Mouse (Mus musculus): Measurements from ENCODE around the gene Wiz. TPM values are rescaled to one million over a fixed set of nuclear protein-coding genes. Genes with fewer than 3 reads are reported as not detected.
A peak's percentile ranks its signal among the peaks of the same experiment; 100 is the strongest.

Wiz gene
- 33.7 and 36.7 TPM in 2 replicates for total RNA-seq (2014; fragmentation: Nextera tagmentation)
- total RNA-seq (2017) = 4.7 and 5.5 TPM in 2 replicates

DNA sequence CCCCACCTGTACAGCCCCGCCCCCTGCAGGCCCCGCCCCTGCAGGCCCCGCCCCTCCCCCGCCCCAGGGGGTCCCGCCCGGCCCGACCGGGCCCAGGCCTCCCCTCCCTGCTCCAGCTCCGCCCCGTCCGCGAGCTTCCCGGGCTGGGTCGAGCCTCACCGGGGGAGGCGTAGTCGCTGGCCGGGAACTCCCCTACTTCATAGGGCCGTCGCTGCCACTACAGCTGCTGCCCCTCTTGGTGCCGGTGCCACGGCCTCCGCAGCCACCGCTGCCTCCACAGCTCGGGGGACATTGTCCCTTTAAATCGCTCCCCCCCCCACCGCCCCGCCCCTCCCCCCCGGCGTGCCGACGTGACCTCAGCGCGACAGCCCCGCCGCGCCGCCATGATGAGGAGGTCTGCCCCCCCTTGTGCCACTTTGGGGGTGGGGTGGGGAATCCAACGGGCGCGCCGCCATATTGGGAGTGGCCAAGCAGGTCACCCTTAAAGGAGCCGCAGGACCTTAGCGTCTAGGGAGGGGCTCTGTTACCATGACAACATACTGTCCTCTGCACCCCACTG, at the start of gene Wiz:
Wiz (minus strand) TSS at position 339 of the 559 bp plus-strand sequence.
- peak; percentile 79 for ATAC-seq (replicated peaks; ENCODE audit: poor library complexity, severe bottlenecking)

DNA sequence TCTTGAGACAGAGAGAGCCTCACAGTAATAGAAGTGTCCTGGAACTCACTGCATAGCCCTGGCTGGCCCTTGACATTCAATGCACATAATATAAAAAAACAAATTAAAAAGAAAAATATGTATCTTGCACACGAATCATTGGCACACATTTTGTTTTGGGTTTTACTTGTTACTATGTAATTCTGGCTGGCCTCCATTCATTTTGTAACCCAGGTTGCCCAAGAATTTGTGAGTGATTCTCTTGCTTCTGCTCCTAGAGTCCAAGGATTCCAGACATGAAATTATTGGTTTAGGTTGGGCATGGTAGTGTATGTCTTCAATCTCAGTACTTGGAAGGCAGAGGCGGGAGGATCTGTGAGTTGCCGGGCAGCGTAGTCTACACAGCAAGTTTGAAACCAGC, 47.9 kb upstream of the Wiz start:
- no peak for ATAC-seq (replicated peaks; ENCODE audit: poor library complexity, severe bottlenecking)

DNA sequence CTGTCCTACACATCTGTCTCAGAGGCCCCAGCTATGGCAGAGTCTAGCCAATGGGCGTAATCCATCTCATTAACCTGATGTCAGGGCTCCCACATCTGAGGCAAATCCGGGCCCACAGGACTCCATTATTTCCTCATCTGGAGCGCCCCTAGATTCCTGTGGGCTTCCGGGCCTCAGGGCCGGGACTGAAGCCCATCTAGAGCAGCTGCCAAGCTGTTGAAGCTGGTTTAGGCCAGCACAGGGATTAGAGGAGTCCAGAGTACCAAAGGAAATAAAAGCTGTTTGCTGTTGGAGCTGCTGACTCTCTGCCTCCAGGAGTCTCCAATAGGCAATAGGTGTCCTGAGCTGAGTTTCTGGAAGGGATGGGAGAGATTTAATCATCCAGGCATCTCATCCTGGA, 45.9 kb upstream of the Wiz start:
- ATAC-seq (replicated peaks; ENCODE audit: poor library complexity, severe bottlenecking) = no peak

DNA sequence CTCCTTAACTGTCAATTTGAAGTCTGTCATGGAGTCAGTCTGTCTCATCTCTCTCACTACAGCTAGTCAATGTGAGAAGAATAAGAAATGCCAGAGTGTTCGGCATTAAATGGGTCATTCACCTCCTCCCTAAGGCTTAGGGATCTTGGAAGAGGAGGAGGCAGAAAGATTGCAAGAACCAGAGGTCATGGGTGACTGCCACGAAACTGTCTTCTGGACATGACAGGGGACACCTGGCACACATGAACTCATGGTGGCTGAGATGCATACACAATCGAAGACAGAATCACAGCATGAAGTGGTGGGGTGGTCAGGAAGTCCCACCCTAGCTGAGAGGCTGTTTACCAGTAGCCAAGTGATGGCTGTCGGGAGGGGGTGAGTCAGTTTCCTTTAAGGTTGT, 45.1 kb upstream of the Wiz start:
- ATAC-seq (replicated peaks; ENCODE audit: poor library complexity, severe bottlenecking) = no peak

DNA sequence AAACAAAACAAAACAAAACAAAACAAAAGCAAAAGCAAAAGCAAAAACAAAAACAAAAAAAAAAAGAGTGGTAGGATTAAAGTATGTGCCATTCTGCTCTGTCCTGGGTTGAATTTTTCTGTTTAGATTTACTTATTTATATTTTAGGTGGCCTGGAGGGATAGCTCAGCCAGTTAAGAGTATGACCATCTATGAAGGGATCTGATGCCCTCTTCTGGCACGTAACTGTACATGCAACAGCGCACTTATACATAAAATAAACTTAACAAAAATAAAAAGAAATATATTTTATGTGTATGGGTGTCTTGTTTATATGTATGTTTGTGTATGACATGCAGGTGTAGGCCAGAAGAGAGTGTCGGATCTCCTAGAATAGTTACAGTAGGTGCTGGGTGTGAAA, 42.7 kb upstream of the Wiz start:
- ATAC-seq (replicated peaks; ENCODE audit: poor library complexity, severe bottlenecking) = peak; percentile 68

DNA sequence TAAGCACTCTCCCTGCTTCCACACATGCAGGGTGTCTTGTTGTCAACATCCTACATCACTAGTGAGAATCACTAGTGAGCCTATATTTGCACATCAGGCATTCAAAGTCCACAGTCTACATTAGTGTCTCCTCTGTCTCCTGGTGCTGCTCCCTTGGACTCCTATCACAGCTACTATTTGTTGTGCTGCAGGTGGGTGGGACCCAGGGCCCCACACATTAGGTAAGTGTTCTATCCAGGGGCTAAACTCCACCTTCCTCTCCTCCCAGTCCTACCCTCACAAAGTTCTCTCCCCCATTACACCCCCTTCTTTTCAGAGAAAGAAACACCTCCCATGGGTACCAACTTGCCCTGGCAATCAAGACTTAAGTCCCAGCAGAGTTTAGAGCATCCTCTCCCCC, 37.4 kb upstream of the Wiz start:
- no peak for ATAC-seq (replicated peaks; ENCODE audit: poor library complexity, severe bottlenecking)

DNA sequence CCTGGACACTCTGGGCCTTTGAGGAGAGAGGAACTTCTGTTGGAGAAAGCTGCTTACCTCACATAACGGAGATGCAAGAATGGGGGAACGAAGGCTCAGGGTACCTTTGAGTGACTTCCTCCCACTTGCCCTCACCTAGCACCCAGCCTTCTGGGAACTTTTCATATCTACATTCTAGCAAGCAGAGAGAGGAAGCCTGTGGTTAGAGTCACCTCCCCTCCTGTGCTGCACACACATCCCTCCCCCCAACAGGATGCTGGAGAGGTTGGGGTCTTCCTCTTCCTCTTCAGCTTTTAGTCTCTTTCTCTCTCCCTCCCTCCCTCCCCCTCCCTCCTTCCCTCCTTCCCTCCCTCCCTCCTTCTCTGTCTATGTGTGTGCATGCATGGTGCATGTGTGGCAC, 34.8 kb upstream of the Wiz start, which contains the start of gene Pglyrp2:
Pglyrp2 (minus strand) TSS at position 134 of the 400 bp plus-strand sequence.
- ATAC-seq (replicated peaks; ENCODE audit: poor library complexity, severe bottlenecking) = peak; percentile 87

DNA sequence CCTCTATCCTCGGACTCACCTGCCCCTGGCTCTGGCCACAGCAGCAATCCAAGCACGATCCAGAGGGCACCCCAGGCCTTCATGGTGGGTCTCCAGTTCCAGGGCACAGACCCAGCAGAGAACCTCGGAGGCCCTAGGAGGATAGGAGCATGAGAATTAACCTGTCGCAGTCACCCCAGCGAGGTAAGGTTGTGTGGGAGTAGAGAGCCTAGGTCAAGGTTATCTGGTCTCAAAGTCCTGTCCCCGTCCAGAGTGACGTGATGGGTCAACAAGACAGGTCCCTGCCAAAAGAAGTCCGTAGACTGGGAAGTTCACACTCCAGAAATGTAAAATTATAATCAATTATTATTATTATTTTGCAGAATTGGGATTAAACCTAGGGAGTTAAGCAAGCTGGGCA, 31.5 kb upstream of the Wiz start:
- ATAC-seq (replicated peaks; ENCODE audit: poor library complexity, severe bottlenecking) = no peak

DNA sequence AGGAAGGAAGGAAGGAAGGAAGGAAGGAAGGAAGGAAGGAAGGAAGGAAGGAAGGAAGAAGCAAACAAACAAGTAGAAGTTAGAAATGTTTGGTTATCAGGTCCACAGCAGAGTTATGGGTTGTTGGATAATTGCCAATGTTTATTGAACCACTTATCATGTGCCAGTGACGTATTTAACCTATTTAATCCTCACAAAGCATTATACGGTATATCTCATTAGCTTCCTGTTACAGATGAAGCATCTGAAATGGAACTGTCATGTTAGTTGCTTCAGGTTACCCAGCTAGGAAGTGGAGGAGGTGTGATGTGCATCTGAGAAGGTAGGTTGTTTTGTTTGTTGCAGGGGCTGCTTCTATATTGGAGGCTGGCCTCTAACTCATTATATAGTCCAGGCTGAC, 30.8 kb upstream of the Wiz start:
- ATAC-seq (replicated peaks; ENCODE audit: poor library complexity, severe bottlenecking) = no peak

DNA sequence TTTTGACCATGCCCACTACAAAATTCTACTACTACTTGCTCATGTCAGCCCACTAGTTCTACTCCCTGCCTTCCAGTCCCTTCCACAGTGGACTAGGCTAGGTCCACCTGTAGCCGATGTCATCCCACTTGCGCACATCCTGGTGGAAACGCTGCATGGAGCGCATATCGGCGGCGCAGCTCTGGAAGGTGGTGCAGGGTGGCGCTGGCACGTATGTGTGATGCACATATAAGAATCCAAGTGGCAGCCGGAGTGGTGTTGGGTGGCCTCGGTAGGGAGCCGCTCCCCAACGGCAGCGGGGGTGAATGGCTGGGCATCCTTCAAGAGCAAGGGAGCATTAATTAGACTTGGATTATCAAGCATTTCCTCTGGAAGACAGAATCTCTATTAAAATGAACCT, 27.5 kb upstream of the Wiz start:
- ATAC-seq (replicated peaks; ENCODE audit: poor library complexity, severe bottlenecking) = no peak

DNA sequence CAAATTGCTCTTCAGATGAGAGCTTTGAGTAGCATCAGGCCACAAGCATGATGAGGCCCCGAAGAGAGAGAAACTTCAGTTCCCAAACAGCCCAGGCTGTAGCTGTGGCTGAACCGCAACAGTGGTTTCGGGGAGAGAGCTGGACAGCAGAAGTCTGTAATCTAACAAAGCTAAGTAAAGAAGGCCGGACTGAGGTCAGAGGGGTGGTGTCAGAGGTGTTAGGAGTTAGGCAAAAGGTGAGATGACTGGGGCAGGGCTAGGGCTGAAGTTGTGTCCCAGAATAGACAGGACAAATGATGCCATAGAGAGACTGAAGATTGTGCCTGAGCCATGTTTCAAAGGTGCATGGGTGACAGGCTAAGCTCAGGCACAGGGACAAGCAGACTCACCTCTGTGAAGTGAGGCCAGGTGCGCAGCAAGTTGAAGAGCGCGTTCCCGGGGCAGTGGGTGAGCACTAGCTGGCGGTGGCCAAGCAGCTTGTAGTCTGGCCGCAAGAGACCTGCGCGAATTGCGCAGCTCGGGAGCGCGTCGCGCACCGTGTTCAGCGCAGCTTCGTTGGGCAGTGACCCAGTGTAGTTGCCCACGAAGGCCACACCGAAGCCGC, 26.3 kb upstream of the Wiz start:
- no peak for ATAC-seq (replicated peaks; ENCODE audit: poor library complexity, severe bottlenecking)

DNA sequence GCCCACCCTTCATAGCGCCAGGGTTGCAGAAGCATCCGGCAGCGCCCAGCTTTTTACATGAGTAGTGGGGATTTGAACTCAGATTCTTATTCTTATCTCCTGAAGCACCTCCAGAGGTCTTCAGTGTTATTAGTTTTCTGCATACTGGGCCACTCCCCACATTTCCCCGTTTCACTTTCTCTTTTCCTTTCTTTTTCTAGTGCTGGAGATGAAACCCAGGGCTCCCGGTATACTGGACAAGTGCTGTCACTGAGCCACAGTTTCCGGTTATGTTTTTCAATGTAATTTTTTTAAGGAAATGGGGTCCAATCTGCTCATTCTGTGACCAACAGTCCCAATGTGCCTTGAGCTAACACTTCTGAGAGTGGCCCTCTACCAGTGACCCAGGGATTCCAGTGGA, 22.7 kb upstream of the Wiz start:
- ATAC-seq (replicated peaks; ENCODE audit: poor library complexity, severe bottlenecking) = peak; percentile 63

DNA sequence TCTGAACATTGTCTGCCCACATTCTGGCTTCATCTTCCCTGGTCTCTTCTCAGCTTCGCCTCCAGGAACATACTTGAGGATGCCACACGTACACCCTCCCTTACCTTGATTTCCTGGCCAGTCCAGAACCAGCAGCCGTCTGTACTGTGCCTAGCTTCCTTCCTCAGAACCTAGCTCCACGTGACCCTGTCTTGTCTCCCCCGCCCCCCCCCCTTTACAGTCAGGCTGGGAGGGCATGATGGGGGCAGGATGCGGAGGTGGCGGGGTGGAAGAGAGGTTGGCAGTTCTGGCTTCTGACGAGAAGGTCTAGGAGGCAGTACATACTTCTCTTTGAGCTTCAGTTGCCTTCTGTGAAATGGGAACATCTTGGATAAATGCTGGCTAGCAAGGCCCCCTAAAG, 14.2 kb upstream of the Wiz start, which contains the start of gene Rasal3:
Rasal3 (minus strand) TSS at position 167 of the 400 bp plus-strand sequence.
- ATAC-seq (replicated peaks; ENCODE audit: poor library complexity, severe bottlenecking) = peak; percentile 59

DNA sequence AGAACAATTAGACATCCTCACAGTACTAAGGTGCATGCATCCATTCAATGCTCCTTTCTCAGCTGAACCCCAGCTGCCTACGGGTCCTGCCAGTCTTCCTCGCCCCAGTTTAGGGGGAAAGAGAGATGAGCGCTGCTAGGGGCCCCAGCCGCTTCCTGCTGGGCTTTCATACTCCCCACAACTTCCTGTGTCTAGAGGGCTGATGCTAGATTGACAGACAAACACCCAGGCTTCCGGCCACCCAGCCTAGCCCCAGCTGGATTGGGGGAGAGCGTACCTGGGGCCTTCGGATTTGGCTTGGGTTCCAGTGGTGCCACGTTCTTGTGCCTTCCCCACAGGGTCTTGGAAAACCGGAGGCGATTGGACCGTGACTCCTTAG, 13.5 kb upstream of the Wiz start:
- ATAC-seq (replicated peaks; ENCODE audit: poor library complexity, severe bottlenecking) = peak; percentile 83

DNA sequence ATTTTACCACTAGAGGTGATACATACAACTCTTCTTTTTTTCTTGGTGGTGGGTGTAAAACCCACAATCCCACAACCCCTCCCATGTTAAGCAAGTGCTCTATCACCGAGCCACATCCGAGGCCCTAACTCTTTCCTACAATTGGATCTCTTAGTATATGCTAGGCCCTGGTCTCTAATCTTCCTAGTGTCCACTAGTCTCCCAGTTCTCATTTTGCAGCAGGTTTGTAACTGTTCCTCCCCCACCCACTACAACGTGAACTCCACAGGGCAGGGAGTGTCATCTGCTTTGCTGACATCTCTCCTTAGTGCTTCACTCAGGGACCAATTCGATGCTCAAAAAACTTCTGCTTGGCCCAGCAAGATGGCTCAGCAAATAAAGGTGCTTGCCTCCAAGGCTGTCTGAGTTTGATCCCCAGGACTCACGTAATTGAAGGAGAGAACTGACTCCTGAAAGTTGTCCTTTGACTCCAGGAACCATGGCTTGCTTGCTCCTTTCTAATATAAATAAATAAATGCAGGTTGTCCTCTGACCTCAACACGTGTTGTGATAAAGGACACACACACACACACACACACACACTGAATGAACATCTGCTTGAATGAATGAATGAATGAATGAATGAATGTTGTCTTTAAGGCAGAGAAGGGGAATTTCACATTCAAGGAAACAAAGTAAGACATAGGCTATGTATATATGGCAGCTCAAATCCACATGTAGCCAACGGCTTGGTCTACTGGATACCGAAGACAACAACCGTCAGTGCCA, 13.0 kb upstream of the Wiz start:
- no peak for ATAC-seq (replicated peaks; ENCODE audit: poor library complexity, severe bottlenecking)

DNA sequence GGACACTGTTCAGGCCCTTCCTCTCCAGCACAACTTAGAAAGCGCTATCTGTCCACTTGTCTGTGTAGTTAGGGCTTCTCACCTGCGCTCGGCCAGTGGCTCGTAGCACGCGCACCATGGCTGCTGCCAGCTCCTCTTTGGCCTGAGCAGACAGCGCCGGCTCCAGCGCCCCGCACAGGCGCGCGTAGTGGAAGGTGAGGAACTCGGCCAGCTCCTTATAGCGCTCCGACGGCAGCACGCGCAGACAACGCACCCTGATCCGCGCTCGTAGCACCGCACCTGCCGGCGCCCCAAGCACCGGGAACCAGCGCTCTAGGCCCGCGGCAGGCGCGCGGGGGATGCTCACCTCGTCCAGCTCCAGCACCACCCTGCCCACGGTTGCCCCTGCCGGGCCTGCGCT, 7.0 kb upstream of the Wiz start:
- no peak for ATAC-seq (replicated peaks; ENCODE audit: poor library complexity, severe bottlenecking)

DNA sequence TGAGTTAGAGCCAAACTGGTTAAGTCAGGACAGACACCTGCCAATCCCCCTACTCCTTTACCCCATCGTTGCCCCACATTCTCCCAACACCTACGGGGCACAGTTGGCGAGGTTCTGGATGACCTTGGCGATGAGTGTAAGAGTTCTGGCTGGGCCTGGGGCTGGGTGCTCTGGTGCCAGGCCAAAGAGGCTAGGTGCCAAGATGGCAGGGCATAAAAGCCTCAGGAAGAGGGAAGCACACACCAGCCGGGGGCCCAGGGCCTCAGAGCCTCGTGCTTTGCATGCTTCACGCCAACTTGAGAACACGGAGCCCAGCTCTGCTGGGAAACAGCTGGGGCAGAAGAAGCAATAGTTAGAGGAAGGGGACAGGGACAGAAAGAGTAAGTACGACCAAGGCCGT, 4.7 kb upstream of the Wiz start:
- ATAC-seq (replicated peaks; ENCODE audit: poor library complexity, severe bottlenecking) = no peak

DNA sequence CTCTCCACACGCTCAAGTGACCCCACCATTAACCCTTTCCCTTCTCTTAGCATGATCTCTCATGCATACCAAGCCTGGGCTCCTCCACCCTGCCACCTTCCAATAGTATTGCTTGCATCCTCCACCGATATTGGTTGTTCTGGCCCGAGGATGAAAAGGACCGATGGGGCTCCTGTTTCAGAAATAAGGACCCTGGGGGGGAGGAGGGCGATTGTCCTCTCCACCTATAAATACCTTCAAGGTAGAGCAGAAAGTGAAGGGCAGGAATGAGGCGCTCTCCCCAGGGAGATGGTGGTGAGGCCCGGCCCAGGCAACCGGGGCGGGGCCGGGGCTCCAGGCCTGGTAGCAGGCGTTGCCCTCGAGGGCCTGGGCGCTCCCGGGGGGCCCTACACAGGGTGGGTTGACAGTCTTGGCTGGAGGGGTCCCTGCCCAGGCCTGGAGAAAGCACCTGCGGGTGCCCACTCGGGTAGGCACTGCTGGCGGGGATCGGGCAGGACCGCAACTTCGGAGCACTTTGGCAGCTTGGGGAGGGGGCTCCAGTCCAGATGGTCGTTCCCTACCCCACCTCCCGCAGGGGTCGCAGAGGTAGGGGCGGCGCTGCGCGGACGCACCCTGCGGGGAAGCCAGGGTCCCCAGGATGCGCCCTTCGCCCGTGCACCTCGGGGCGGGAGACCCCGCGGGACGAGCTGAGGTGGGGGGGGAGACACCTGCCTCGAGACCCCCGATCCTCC, 704 bp downstream of the Wiz start:
- ATAC-seq (replicated peaks; ENCODE audit: poor library complexity, severe bottlenecking) = peak; percentile 11; the same call in 1 of the 2 replicates

DNA sequence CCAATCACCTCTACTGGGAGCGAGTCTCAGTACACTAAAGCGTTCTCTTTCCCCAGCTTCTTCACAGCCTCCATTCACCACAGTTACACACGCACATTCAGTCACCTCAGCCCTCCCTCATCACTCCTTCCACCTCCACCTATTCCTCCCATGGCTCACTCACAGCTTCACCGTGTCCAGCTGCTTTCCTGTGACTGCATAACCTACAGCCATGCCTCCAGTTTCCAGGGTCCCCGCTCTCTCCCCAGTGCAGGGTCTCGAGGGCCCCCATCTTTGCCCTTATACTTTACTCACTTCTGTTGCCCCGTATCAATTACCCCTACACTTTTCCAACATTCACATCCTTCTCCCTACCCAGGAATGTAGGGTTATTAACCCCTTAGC, 1.3 kb downstream of the Wiz start:
- ATAC-seq (replicated peaks; ENCODE audit: poor library complexity, severe bottlenecking) = no peak

DNA sequence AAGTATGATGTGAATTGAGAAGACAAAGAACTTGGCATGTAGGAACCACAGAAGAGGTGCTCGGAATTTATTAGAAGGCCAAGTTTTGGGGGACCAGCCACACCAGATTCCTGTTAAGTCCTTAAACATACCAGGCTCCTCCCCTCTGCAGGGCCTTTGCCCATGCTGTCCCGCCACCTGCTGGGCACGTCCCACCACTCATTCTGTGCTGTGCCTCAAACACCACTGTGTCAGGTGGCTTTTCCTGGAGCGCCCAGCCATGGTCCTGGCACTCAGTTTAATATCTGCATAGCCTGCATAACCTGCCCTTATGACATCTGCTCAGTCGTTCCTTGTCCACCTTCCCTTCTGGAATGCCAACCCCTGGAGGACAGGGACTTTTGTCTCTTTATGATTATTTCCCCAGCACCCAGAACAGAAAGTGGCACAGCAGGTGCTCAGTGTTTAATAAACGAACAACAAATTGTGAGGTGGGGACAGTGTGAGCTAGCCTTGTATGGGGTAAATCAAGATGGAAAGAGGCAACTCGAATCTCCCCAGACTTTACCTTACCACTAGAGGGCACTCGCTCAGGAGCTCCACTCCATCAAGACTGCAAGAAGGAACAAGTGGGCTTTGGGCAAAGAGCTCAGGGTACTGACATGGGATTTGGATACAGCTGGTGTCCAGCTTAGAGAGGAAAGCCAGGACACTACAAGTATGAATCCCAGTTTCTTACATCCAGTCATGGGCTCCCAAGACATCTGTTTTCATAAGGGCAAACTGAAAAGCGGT, 2.4 kb downstream of the Wiz start:
- peak; percentile 38 for ATAC-seq (replicated peaks; ENCODE audit: poor library complexity, severe bottlenecking)
